ENCODE assay signal across 7 mouse cellular contexts in genomic region chr13:60603252-60603562, GRCm38 (mm10). TPM values are rescaled to one million over a fixed set of nuclear protein-coding genes. Genes with fewer than 3 reads are reported as not detected.
DNase-seq lines count a peak whose midpoint lies in the region; ATAC-seq and TF ChIP-seq lines count a peak whose summit lies in the region.

No protein-coding gene starts in this region.

- DNase-seq in lung, postnatal 25 days (ENCODE audit: low spot score), result no peak
- DNase-seq in forebrain, embryonic 14.5 days (ENCODE audit: low spot score), result no peak
- no peak for DNase-seq in limb, embryonic 14.5 days (ENCODE audit: low spot score)
- no peak for DNase-seq in urinary bladder, adult 18-20 months (ENCODE audit: low spot score in 2 of 2)

- H3K9ac ChIP-seq in lung, embryonic 15.5 days, result peak overlapping the region; percentile 75; the same call in 1 of the 2 replicates
- peak overlapping the region; percentile 96 for H3K9ac ChIP-seq in forebrain, embryonic 14.5 days (ENCODE audit: low read length)
- no peak overlapping the region for H3K9ac ChIP-seq in limb, embryonic 14.5 days (ENCODE audit: low read depth, low read length, severe bottlenecking)
- no peak overlapping the region for H3K9ac ChIP-seq in stomach, embryonic 15.5 days

- WGBS in lung, embryonic 15.5 days, result 45% methylated on average over 5 of the region's 5 CpGs
- 28% methylated on average over 5 of the region's 5 CpGs for WGBS in forebrain, embryonic 14.5 days
- WGBS in limb, embryonic 14.5 days, result 51% methylated on average over 5 of the region's 5 CpGs
- WGBS in stomach, embryonic 15.5 days, result 41% methylated on average over 5 of the region's 5 CpGs

- no peaks in the 10 kb centered on the region for H3K9me3 ChIP-seq in lung, embryonic 15.5 days
- no peaks in the 10 kb centered on the region for H3K9me3 ChIP-seq in forebrain, embryonic 14.5 days (replicated peaks; ENCODE audit: control insufficient read depth, low read length)
- no peaks in the 10 kb centered on the region for H3K9me3 ChIP-seq in limb, embryonic 14.5 days (ENCODE audit: control insufficient read depth, low read length)
- H3K9me3 ChIP-seq in stomach, embryonic 15.5 days, result no peaks in the 10 kb centered on the region

- TF ChIP-seq POLR2A in limb, embryonic 14.5 days (IDR thresholded peaks at IDR 0.05; ENCODE audit: borderline replicate concordance, extremely low read depth, insufficient read depth, insufficient read length), result no peak

- H3K4me2 ChIP-seq in lung, embryonic 15.5 days, result peak overlapping the region; percentile 91
- peak overlapping the region; percentile 69 for H3K4me2 ChIP-seq in forebrain, embryonic 14.5 days (ENCODE audit: low read length)
- H3K4me2 ChIP-seq in limb, embryonic 14.5 days (replicated peaks; ENCODE audit: low read depth, low read length, severe bottlenecking), result peak overlapping the region; percentile 80
- H3K4me2 ChIP-seq in stomach, embryonic 15.5 days, result peak overlapping the region; percentile 95

- H3K4me1 ChIP-seq in lung, embryonic 15.5 days, result peaks cover 8% of the 10 kb centered on the region
- peaks cover 10% of the 10 kb centered on the region; the same call in 1 of the 2 replicates for H3K4me1 ChIP-seq in forebrain, embryonic 14.5 days (ENCODE audit: control insufficient read depth, insufficient read depth, low read length)
- peaks cover 15% of the 10 kb centered on the region for H3K4me1 ChIP-seq in limb, embryonic 14.5 days (ENCODE audit: control insufficient read depth, insufficient read depth, low read length)
- peaks cover 11% of the 10 kb centered on the region; the same call in 1 of the 2 replicates for H3K4me1 ChIP-seq in stomach, embryonic 15.5 days

- no peaks in the 10 kb centered on the region for H3K27me3 ChIP-seq in lung, embryonic 15.5 days
- H3K27me3 ChIP-seq in forebrain, embryonic 14.5 days (replicated peaks; ENCODE audit: control insufficient read depth, insufficient read depth, low read length), result no peaks in the 10 kb centered on the region
- no peaks in the 10 kb centered on the region for H3K27me3 ChIP-seq in limb, embryonic 14.5 days (ENCODE audit: control insufficient read depth, insufficient read depth, low read length)
- no peaks in the 10 kb centered on the region for H3K27me3 ChIP-seq in stomach, embryonic 15.5 days (replicated peaks)

- no peaks in the 10 kb centered on the region; the same call in 1 of the 2 replicates for H3K36me3 ChIP-seq in lung, embryonic 15.5 days
- H3K36me3 ChIP-seq in forebrain, embryonic 14.5 days (ENCODE audit: control insufficient read depth, insufficient read depth, low read length), result peaks cover 4% of the 10 kb centered on the region; the same call in 1 of the 2 replicates
- H3K36me3 ChIP-seq in limb, embryonic 14.5 days (ENCODE audit: control insufficient read depth, insufficient read depth, low read length), result peaks cover 4% of the 10 kb centered on the region; the same call in 1 of the 2 replicates
- H3K36me3 ChIP-seq in stomach, embryonic 15.5 days, result no peaks in the 10 kb centered on the region

- peak overlapping the region; percentile 82 for H3K4me3 ChIP-seq in lung, embryonic 15.5 days
- peak overlapping the region; percentile 83 for H3K4me3 ChIP-seq in forebrain, embryonic 14.5 days (ENCODE audit: low read depth, low read length)
- peak overlapping the region; percentile 84 for H3K4me3 ChIP-seq in limb, embryonic 14.5 days (replicated peaks; ENCODE audit: low read length)
- H3K4me3 ChIP-seq in stomach, embryonic 15.5 days (replicated peaks), result peak overlapping the region; percentile 82; the same call in 1 of the 2 replicates

- no peak for ATAC-seq in lung, embryonic 15.5 days (ENCODE audit: borderline replicate concordance, extremely low read depth, low FRiP score, low TSS enrichment)
- no peak for ATAC-seq in forebrain, embryonic 14.5 days
- ATAC-seq in limb, embryonic 14.5 days (ENCODE audit: low FRiP score, low read depth), result no peak
- no peak for ATAC-seq in stomach, embryonic 15.5 days (ENCODE audit: insufficient read depth, low FRiP score, low read depth)
- no peak for ATAC-seq in CD4-positive, CD25-positive, alpha-beta regulatory T cell, adult 4 months

- no peak overlapping the region for H3K27ac ChIP-seq in lung, embryonic 15.5 days
- no peak overlapping the region for H3K27ac ChIP-seq in forebrain, embryonic 14.5 days (ENCODE audit: low read depth, low read length)
- no peak overlapping the region for H3K27ac ChIP-seq in limb, embryonic 14.5 days (replicated peaks; ENCODE audit: low read depth, low read length)
- no peak overlapping the region for H3K27ac ChIP-seq in stomach, embryonic 15.5 days

RNA-seq across cellular contexts. Expression of gene Dapk1, which starts 1.5 kb away (rescaled TPM):
- polyA plus RNA-seq in lung, embryonic 15.5 days (2015; fragmentation: Nextera tagmentation; extraction: Ambion mirVana), result 26.2 and 32.7 TPM in 2 replicates
- 34.1 and 43.3 TPM in 2 replicates for polyA plus RNA-seq in forebrain, embryonic 14.5 days (2014; fragmentation: Nextera tagmentation; extraction: Ambion mirVana)
- polyA plus RNA-seq in limb, embryonic 14.5 days (2012; rRNA removed), result 39.9 and 51.3 TPM in 2 replicates
- polyA plus RNA-seq in limb, embryonic 14.5 days (2014; fragmentation: Nextera tagmentation; extraction: Ambion mirVana), result 19.5 and 23.0 TPM in 2 replicates
- 13.1 and 15.4 TPM in 2 replicates for polyA plus RNA-seq in stomach, embryonic 15.5 days (2015; fragmentation: Nextera tagmentation; extraction: Ambion mirVana)
- polyA plus RNA-seq in CD4-positive, CD25-positive, alpha-beta regulatory T cell, adult 4 months (2017; shearing (Covaris generic)), result 1 to 10 TPM; 1.4 to 1.8 TPM

Comparison
In these comparisons a context has a peak if more than half of its experiments do, and no peak if none do; other contexts are left out.
1. H3K9ac ChIP-seq: peak in lung, embryonic 15.5 days (single experiment) and forebrain, embryonic 14.5 days (single experiment); none in limb, embryonic 14.5 days (single experiment) and stomach, embryonic 15.5 days (single experiment).
2. Peak in every context shown above with its lines, with median percentiles within 50 percentile points of each other: H3K4me2 ChIP-seq and H3K4me3 ChIP-seq.